Mouse (Mus musculus) midbrain, embryonic 12.5 days (tissue): ENCODE results near the gene Nkain2. TPM values are rescaled to one million over a fixed set of nuclear protein-coding genes. Genes with fewer than 3 reads are reported as not detected.

Experiments
- ATAC-seq: fragments of 200-750 bp; cut with Nextera tagmentation; 2 replicates; pipeline ENCODE4 v1.8.0; 2017; ENCODE audit warnings: low read depth, moderate TSS enrichment, moderate library complexity; ENCODE audit not compliant: low FRiP score
- H3K27ac ChIP-seq: fragments of 300-500 bp; sonication (generic); replicated peaks from 2 replicates; pipeline ENCODE4 v1.5.1; 2016; ENCODE audit warnings: mild to moderate bottlenecking
- H3K27me3 ChIP-seq: fragments of 300-500 bp; sonication (generic); 2 replicates; pipeline ENCODE4 v1.6.1; 2016; ENCODE audit warnings: mild to moderate bottlenecking
- H3K36me3 ChIP-seq: fragments of 300-500 bp; sonication (generic); 2 replicates; pipeline ENCODE4 v1.6.1; 2016
- H3K4me1 ChIP-seq: fragments of 300-500 bp; sonication (generic); 2 replicates; pipeline ENCODE4 v1.6.1; 2016
- H3K4me2 ChIP-seq: fragments of 300-500 bp; sonication (generic); replicated peaks from 2 replicates; pipeline ENCODE4 v1.6.1; 2016; ENCODE audit warnings: mild to moderate bottlenecking, moderate library complexity
- H3K4me3 ChIP-seq: fragments of 300-500 bp; sonication (generic); 2 replicates; pipeline ENCODE4 v1.5.1; 2016; ENCODE audit warnings: mild to moderate bottlenecking
- H3K9ac ChIP-seq: fragments of 300-500 bp; sonication (generic); replicated peaks from 2 replicates; pipeline ENCODE4 v1.6.1; 2016; ENCODE audit warnings: mild to moderate bottlenecking, moderate library complexity
- H3K9me3 ChIP-seq: fragments of 300-500 bp; sonication (generic); 2 replicates; pipeline ENCODE4 v1.6.1; 2016; ENCODE audit warnings: mild to moderate bottlenecking
- WGBS: fragments of 180-500 bp; shearing (Covaris S2); methylation state at CpG from one replicate; pipeline ENCODE4 v1.1.7; 2016; 5-methylcytosine and 5-hydroxymethylcytosine counted together
- polyA plus RNA-seq: library from polyadenylated mRNA; unstranded; fragments of >200 nt; fragmentation: Nextera tagmentation; extraction: Ambion mirVana; gene quantifications from 2 replicates; pipeline ENCODE4 v1.2.1, GENCODE M21; 2016

The Nkain2 gene
- polyA plus RNA-seq, 1 experiment from 2014 or later: 3.3 TPM

DNA sequence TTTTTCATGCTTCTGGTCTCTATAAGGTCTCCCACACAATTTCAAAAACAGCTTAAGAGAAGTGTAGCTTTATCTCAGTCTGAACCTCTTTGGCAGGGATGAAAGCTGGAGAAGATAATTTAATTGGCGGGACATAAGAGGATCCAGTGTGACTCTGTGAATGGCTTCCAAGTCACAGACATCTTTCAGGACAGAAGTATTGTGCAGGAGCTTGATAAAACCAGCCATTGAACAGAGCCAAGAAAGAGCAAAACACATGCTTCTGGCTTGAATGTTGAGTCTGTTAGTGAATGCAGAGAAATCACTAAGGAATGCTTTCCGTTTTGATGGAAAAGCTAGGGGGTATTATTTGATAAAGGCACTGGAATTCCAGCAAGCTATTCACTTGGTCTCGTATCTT lies 1077.7 kb downstream of the Nkain2 start:
- no peak overlapping the region for H3K27ac ChIP-seq
- 61% methylated on average over 3 of the region's 3 CpGs for WGBS
- no peaks in the 10 kb centered on the region for H3K4me1 ChIP-seq
- no peak for ATAC-seq
- H3K27me3 ChIP-seq: no peaks in the 10 kb centered on the region
- H3K4me2 ChIP-seq: no peak overlapping the region
- H3K36me3 ChIP-seq: no peaks in the 10 kb centered on the region
- no peak overlapping the region for H3K9ac ChIP-seq
- H3K4me3 ChIP-seq: no peak overlapping the region
- no peaks in the 10 kb centered on the region for H3K9me3 ChIP-seq

- Histone ChIP-seq H3K27me3 (no peaks in the 10 kb centered on the region), H3K27ac (no peak overlapping the region), H3K36me3 (no peaks in the 10 kb centered on the region), H3K4me1 (no peaks in the 10 kb centered on the region), H3K9me3 (no peaks in the 10 kb centered on the region), H3K4me2 (no peak overlapping the region), H3K9ac (no peak overlapping the region), H3K4me3 (no peak overlapping the region)
- WGBS: 24% methylated on average over 5 of the region's 5 CpGs
- peak; percentile 86 for ATAC-seq
Observed at GRCm38 (mm10) chr10:31742443-31743057, 1147.7 kb downstream of the Nkain2 start.

- Histone ChIP-seq H3K36me3 (no peaks in the 10 kb centered on the region), H3K27me3 (no peaks in the 10 kb centered on the region), H3K9me3 (no peaks in the 10 kb centered on the region), H3K4me1 (no peaks in the 10 kb centered on the region), H3K4me2 (no peak overlapping the region), H3K9ac (no peak overlapping the region), H3K27ac (no peak overlapping the region), H3K4me3 (no peak overlapping the region)
- ATAC-seq: no peak
Observed at GRCm38 (mm10) chr10:31728036-31728435, 1162.2 kb downstream of the Nkain2 start.

DNA sequence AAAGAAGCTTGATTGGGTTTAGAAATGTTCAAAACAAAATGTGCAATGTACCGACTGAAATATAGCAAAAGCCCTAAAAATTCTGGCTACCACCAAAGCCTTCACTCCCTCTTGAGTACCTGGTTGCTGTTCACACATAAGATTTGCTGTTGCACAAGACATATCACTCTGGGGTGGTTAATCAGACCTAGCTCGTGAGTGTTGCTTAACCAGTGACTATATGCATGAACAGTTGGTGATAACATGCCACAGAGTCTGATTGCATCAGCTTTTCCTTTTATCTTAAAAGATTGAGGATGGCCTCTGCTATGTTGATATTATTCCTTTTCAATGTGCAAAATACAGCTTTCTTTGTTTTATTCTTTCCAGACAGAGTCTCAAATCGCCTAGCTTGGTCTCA lies 1243.0 kb downstream of the Nkain2 start:
- Histone ChIP-seq H3K4me1 (no peaks in the 10 kb centered on the region), H3K36me3 (no peaks in the 10 kb centered on the region), H3K4me2 (no peak overlapping the region), H3K9ac (no peak overlapping the region), H3K4me3 (no peak overlapping the region), H3K27ac (no peak overlapping the region), H3K9me3 (no peaks in the 10 kb centered on the region), H3K27me3 (no peaks in the 10 kb centered on the region)
- no peak for ATAC-seq
- WGBS: 82% methylated on average over 3 of the region's 3 CpGs

GRCm38 (mm10) chr10:31646083-31646482 lies 1244.2 kb downstream of the Nkain2 start:
- H3K9me3 ChIP-seq: no peaks in the 10 kb centered on the region
- H3K4me3 ChIP-seq: no peak overlapping the region
- no peaks in the 10 kb centered on the region for H3K27me3 ChIP-seq
- H3K4me1 ChIP-seq: no peaks in the 10 kb centered on the region
- no peak overlapping the region for H3K27ac ChIP-seq
- 26% methylated on average over 1 of the region's 1 CpGs for WGBS
- 0 out of 2 replicates have a peak, but pooled peaks have one; percentile 63 for ATAC-seq
- H3K4me2 ChIP-seq: no peak overlapping the region
- H3K36me3 ChIP-seq: no peaks in the 10 kb centered on the region
- no peak overlapping the region for H3K9ac ChIP-seq

Other genes with a start within 250 kb of the Nkain2 start
- 0.11 and 0.27 TPM in 2 replicates for gene Trdn, start 190.1 kb upstream of the Nkain2 start, polyA plus RNA-seq